ENCODE assay signal across 9 mouse cellular contexts in the genomic region with DNA sequence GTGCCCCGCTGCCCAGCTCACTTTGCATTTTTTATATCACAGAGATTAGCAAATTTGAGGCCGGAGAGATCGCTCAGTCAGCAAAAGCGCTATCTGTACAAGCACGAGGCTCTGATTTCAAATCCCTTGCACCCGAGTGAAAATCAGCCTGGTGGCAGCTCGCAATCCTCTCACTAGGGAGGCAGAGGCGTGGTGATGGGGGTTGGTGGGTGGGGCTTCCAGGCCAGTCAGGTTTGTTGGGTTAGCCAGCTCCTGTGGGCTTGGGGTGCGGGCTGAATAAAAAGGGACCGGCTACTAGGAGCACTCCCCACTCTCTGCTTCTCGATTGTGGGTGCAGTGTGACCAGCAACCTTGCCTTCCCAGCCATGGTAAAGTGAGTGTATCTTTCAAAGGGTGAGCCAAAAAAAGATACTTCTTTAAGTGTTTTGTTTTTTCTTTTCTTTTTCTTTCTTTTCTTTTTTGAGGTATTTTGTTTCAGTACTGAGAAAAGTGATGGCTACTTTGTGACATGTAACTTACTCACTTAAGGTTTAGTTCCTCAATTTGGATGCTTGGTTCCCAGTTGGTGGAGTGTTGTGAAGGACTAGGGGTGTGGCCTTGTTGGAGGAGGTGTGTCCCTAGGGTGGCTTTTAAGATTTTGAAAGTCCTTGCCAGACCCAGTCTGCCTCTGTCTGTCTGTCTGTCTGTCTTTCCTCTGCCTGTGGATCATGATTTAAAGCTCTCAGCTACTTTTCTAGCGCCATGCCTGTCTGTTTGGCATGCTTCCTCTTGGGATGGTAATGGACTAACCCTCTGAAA. TPM values are rescaled to one million over a fixed set of nuclear protein-coding genes. Genes with fewer than 3 reads are reported as not detected.
DNase-seq lines count a peak whose midpoint lies in the region; ATAC-seq and TF ChIP-seq lines count a peak whose summit lies in the region.
"Had no signal": no experiment of that assay in that cellular context is flagged by ENCODE, and none has a peak within 500 bp of the region (broad histone marks: within the 10 kb centered on the region; RNA-seq: fewer than 3 reads in every experiment).

No protein-coding gene starts in this region.

- DNase-seq in gastrocnemius, adult 2 months: no peak
- DNase-seq in gastrocnemius, postnatal 25 days: no peak
- peak; percentile 80 to 85 for DNase-seq in B cell, adult 2 months
- peak; percentile 77 for DNase-seq in naive thymus-derived CD4-positive, alpha-beta T cell, adult 2 months (ENCODE audit: low read depth)
- no peak for DNase-seq in left cerebral cortex, adult 9 months (ENCODE audit: low spot score in 2 of 2)

- H3K27me3 ChIP-seq in hindbrain, embryonic 13.5 days: no peaks in the 10 kb centered on the region

- 64% methylated on average over 12 of the region's 12 CpGs for WGBS in hindbrain, embryonic 13.5 days

- H3K9me3 ChIP-seq in hindbrain, embryonic 13.5 days: no peaks in the 10 kb centered on the region

- intact Hi-C loops in gastrocnemius, adult 2 months (cut with DNase I): loop anchor here (1.0 to 5.0 kb wide), 2 partner anchors 37 to 114 kb away; no protein-coding TSS in a partner anchor

- peaks cover 29% of the 10 kb centered on the region for H3K4me1 ChIP-seq in hindbrain, embryonic 13.5 days (replicated peaks)

- no peaks in the 10 kb centered on the region for H3K36me3 ChIP-seq in hindbrain, embryonic 13.5 days

- no peak for TF ChIP-seq CTCF in gastrocnemius, adult 2 months (IDR thresholded peaks at IDR 0.05)

- H3K27ac ChIP-seq in gastrocnemius, adult 2 months: peak overlapping the region; percentile 53; the same call in 1 of the 2 replicates
- H3K27ac ChIP-seq in hindbrain, embryonic 13.5 days: no peak overlapping the region
- H3K27ac ChIP-seq: kidney, postnatal 0 days had no signal

- H3K4me2 ChIP-seq in hindbrain, embryonic 13.5 days: no peak overlapping the region

- peak overlapping the region; percentile 24 for H3K4me3 ChIP-seq in gastrocnemius, adult 2 months
- H3K4me3 ChIP-seq in hindbrain, embryonic 13.5 days: no peak overlapping the region

- H3K9ac ChIP-seq in hindbrain, embryonic 13.5 days: no peak overlapping the region

- ATAC-seq in erythroid progenitor cell, adult 5-6 weeks (replicated peaks; ENCODE audit: low FRiP score, poor library complexity, severe bottlenecking): peak; percentile 53
- no peak for ATAC-seq in megakaryocyte-erythroid progenitor cell, adult 5-6 weeks (replicated peaks; ENCODE audit: low FRiP score, low TSS enrichment, poor library complexity, severe bottlenecking)
- no peak for ATAC-seq in hindbrain, embryonic 13.5 days (ENCODE audit: low FRiP score)

RNA-seq across cellular contexts. Expression of a gene that starts 17.9 kb away (rescaled TPM):
- total RNA-seq in gastrocnemius, adult 2 months (2021): 1 to 10 TPM; 2.6 to 2.8 TPM
- 1 to 10 TPM; 2.6 to 3.9 TPM for total RNA-seq in gastrocnemius, postnatal 25 days (2021)
- 5.4 and 6.5 TPM in 2 replicates for total RNA-seq in erythroid progenitor cell, adult 5-6 weeks (2015; ENCODE audit: low replicate concordance)
- 4.6 TPM in 1 of 2 replicates, not detected in the other for total RNA-seq in erythroid progenitor cell, adult 5-6 weeks (2017; ENCODE audit: low replicate concordance)
- total RNA-seq in megakaryocyte-erythroid progenitor cell, adult 5-6 weeks (2014; fragmentation: Nextera tagmentation): 41.0 and 48.3 TPM in 2 replicates
- total RNA-seq in megakaryocyte-erythroid progenitor cell, adult 5-6 weeks (2017): 20.5 and 31.3 TPM in 2 replicates
- polyA plus RNA-seq in hindbrain, embryonic 13.5 days (2015; fragmentation: Nextera tagmentation; extraction: Ambion mirVana): 72.8 and 73.5 TPM in 2 replicates

RNA-seq across cellular contexts. Expression of a gene that starts 18.3 kb away (rescaled TPM):
- total RNA-seq in gastrocnemius, adult 2 months (2021): 10 to 100 TPM; 19.8 to 20.9 TPM
- total RNA-seq in gastrocnemius, postnatal 25 days (2021): 10 to 100 TPM; 14.7 to 16.1 TPM
- total RNA-seq in erythroid progenitor cell, adult 5-6 weeks (2015; ENCODE audit: low replicate concordance): 1.3 and 4.3 TPM in 2 replicates
- 3.3 and 4.9 TPM in 2 replicates for total RNA-seq in erythroid progenitor cell, adult 5-6 weeks (2017; ENCODE audit: low replicate concordance)
- total RNA-seq in megakaryocyte-erythroid progenitor cell, adult 5-6 weeks (2014; fragmentation: Nextera tagmentation): 27.1 and 28.2 TPM in 2 replicates
- 13.8 and 16.3 TPM in 2 replicates for total RNA-seq in megakaryocyte-erythroid progenitor cell, adult 5-6 weeks (2017)
- 53.6 and 53.7 TPM in 2 replicates for polyA plus RNA-seq in hindbrain, embryonic 13.5 days (2015; fragmentation: Nextera tagmentation; extraction: Ambion mirVana)

RNA-seq across cellular contexts. Expression of a gene that starts 22.4 kb away (rescaled TPM):
- total RNA-seq in gastrocnemius, adult 2 months (2021): 1 to 10 TPM; 2.0 to 2.5 TPM
- 1 to 10 TPM; 1.6 to 1.7 TPM for total RNA-seq in gastrocnemius, postnatal 25 days (2021)
- 84.3 and 115 TPM in 2 replicates for total RNA-seq in erythroid progenitor cell, adult 5-6 weeks (2015; ENCODE audit: low replicate concordance)
- total RNA-seq in erythroid progenitor cell, adult 5-6 weeks (2017; ENCODE audit: low replicate concordance): 293 and 328 TPM in 2 replicates
- 6.8 and 10.1 TPM in 2 replicates for total RNA-seq in megakaryocyte-erythroid progenitor cell, adult 5-6 weeks (2014; fragmentation: Nextera tagmentation)
- total RNA-seq in megakaryocyte-erythroid progenitor cell, adult 5-6 weeks (2017): 25.5 and 35.1 TPM in 2 replicates
- 8.8 and 9.5 TPM in 2 replicates for polyA plus RNA-seq in hindbrain, embryonic 13.5 days (2015; fragmentation: Nextera tagmentation; extraction: Ambion mirVana)

RNA-seq across cellular contexts. Expression of a gene that starts 28.4 kb away (rescaled TPM):
- total RNA-seq in gastrocnemius, adult 2 months (2021): 10 to 100 TPM; 72.1 to 74.9 TPM
- total RNA-seq in gastrocnemius, postnatal 25 days (2021): 10 to 100 TPM; 64.6 to 68.1 TPM
- total RNA-seq in erythroid progenitor cell, adult 5-6 weeks (2015; ENCODE audit: low replicate concordance): 26.3 and 36.9 TPM in 2 replicates
- total RNA-seq in erythroid progenitor cell, adult 5-6 weeks (2017; ENCODE audit: low replicate concordance): 120 and 139 TPM in 2 replicates
- 132 and 157 TPM in 2 replicates for total RNA-seq in megakaryocyte-erythroid progenitor cell, adult 5-6 weeks (2014; fragmentation: Nextera tagmentation)
- 398 and 560 TPM in 2 replicates for total RNA-seq in megakaryocyte-erythroid progenitor cell, adult 5-6 weeks (2017)
- 96.6 and 103 TPM in 2 replicates for polyA plus RNA-seq in hindbrain, embryonic 13.5 days (2015; fragmentation: Nextera tagmentation; extraction: Ambion mirVana)

RNA-seq across cellular contexts. Expression of a gene that starts 34.7 kb away (rescaled TPM):
- 1 to 10 TPM; 6.3 to 9.2 TPM for total RNA-seq in gastrocnemius, adult 2 months (2021)
- 1 to 10 TPM; 6.2 to 8.7 TPM for total RNA-seq in gastrocnemius, postnatal 25 days (2021)
- total RNA-seq in erythroid progenitor cell, adult 5-6 weeks (2015; ENCODE audit: low replicate concordance): 109 and 146 TPM in 2 replicates
- 93.4 and 104 TPM in 2 replicates for total RNA-seq in erythroid progenitor cell, adult 5-6 weeks (2017; ENCODE audit: low replicate concordance)
- total RNA-seq in megakaryocyte-erythroid progenitor cell, adult 5-6 weeks (2014; fragmentation: Nextera tagmentation): 55.6 and 98.1 TPM in 2 replicates
- total RNA-seq in megakaryocyte-erythroid progenitor cell, adult 5-6 weeks (2017): 84.5 and 111 TPM in 2 replicates
- 3.2 and 3.3 TPM in 2 replicates for polyA plus RNA-seq in hindbrain, embryonic 13.5 days (2015; fragmentation: Nextera tagmentation; extraction: Ambion mirVana)

Comparison
In these comparisons a context has a peak if more than half of its experiments do, and no peak if none do; other contexts are left out.
1. DNase-seq: peak in B cell, adult 2 months (2 of 2) and naive thymus-derived CD4-positive, alpha-beta T cell, adult 2 months (single experiment); none in gastrocnemius, adult 2 months (single experiment), gastrocnemius, postnatal 25 days (single experiment) and left cerebral cortex, adult 9 months (0 of 2).